Mouse (Mus musculus) kidney, embryonic 16.5 days (tissue): ENCODE results near the gene Gm27021. TPM values are rescaled to one million over a fixed set of nuclear protein-coding genes. Genes with fewer than 3 reads are reported as not detected.
"Not testable (repeated sequence)": the region's sequence is repeated elsewhere in the genome, so short reads cannot be mapped to it uniquely, and the experiment has no call there.

Experiments
- ATAC-seq: fragments of 200-750 bp; cut with Nextera tagmentation; 2 replicates; pipeline ENCODE4 v1.8.0; 2017; ENCODE audit warnings: moderate TSS enrichment; ENCODE audit not compliant: low FRiP score, low TSS enrichment
- H3K27ac ChIP-seq: fragments of 300-500 bp; sonication (generic); 2 replicates; pipeline ENCODE4 v1.5.1; 2014; ENCODE audit warnings: low read length
- H3K27me3 ChIP-seq: fragments of 300-500 bp; sonication (generic); 2 replicates; pipeline ENCODE4 v1.6.1; 2014; ENCODE audit warnings: low read length, control low read depth, mixed read lengths; ENCODE audit not compliant: insufficient read depth
- H3K36me3 ChIP-seq: fragments of 300-500 bp; sonication (generic); 2 replicates; pipeline ENCODE4 v1.6.1; 2014; ENCODE audit warnings: low read length, control low read depth, mixed read lengths; ENCODE audit not compliant: insufficient read depth
- H3K4me1 ChIP-seq: fragments of 300-500 bp; sonication (generic); 2 replicates; pipeline ENCODE4 v1.6.1; 2014; ENCODE audit warnings: low read length, control low read depth, mixed read lengths; ENCODE audit not compliant: insufficient read depth
- H3K4me2 ChIP-seq: fragments of 300-500 bp; sonication (generic); replicated peaks from 2 replicates; pipeline ENCODE4 v1.6.1; 2014; ENCODE audit warnings: low read depth, low read length
- H3K4me3 ChIP-seq: fragments of 300-500 bp; sonication (generic); 2 replicates; pipeline ENCODE4 v1.5.1; 2014; ENCODE audit warnings: mild to moderate bottlenecking, low read length
- H3K9ac ChIP-seq: fragments of 300-500 bp; sonication (generic); replicated peaks from 2 replicates; pipeline ENCODE4 v1.6.1; 2014; ENCODE audit warnings: low read length
- H3K9me3 ChIP-seq: fragments of 300-500 bp; sonication (generic); 2 replicates; pipeline ENCODE4 v1.6.1; 2016; ENCODE audit warnings: low read length, control low read depth
- WGBS: fragments of 180-500 bp; shearing (Covaris S2); extraction: QIAGEN DNeasy Blood & Tissue Kit; methylation state at CpG from one replicate; pipeline ENCODE4 v1.1.7; 2014; 5-methylcytosine and 5-hydroxymethylcytosine counted together
- polyA plus RNA-seq: library from polyadenylated mRNA; unstranded; fragments of >200 nt; fragmentation: Nextera tagmentation; extraction: Ambion mirVana; gene quantifications from 2 replicates; pipeline ENCODE4 v1.2.1, GENCODE M21; 2015

Gene Gm27021
- polyA plus RNA-seq, 1 experiment from 2014 or later: 4.2 TPM

DNA sequence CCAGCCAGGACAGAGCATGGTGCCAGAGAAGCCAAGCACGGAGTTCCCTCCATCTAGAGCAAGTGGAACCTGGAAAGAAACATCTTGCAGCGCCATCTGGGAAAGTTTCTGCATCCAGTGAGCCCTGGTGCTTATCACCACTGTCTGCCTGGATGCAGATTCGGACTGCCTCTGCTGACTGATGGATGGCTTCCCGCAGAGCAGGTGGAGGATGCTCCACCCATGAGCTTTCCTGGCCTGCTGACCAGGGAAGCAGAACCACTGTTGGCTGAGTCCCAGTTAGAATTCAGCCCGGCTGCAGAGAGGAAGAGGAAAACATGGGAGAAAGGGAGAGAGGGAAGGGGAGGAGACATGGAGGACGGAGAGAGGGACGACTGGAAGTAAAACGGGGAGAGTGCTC, 19.9 kb upstream of the Gm27021 start:
- Histone ChIP-seq H3K36me3 (no peaks in the 10 kb centered on the region), H3K9ac (no peak overlapping the region), H3K4me3 (no peak overlapping the region), H3K4me1 (peaks cover 2% of the 10 kb centered on the region; the same call in 1 of the 2 replicates), H3K27ac (no peak overlapping the region), H3K27me3 (no peaks in the 10 kb centered on the region), H3K4me2 (no peak overlapping the region), H3K9me3 (no peaks in the 10 kb centered on the region)
- 56% methylated on average over 8 of the region's 8 CpGs for WGBS
- ATAC-seq: no peak

DNA sequence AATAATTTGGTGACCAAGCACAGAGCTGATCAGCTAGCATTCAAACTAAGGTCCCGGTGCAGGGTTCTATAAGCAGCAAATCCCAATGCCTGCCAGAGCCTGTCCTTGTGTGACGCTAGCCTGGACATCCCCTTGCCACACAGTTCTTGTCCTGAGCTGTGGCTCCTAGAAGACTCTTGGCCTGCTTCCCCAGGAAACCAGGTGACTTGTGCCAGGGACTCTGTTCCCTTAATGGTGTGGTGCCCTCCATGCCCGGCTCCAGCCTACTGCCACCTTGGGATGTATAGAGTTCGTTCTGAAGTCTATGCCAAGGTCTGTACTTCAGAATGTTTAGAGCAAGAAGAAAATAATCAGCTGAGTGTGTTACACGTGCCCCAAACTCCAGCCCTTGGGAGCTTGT, 18.7 kb upstream of the Gm27021 start:
- Histone ChIP-seq H3K36me3 (no peaks in the 10 kb centered on the region), H3K4me2 (no peak overlapping the region), H3K4me3 (no peak overlapping the region), H3K27me3 (no peaks in the 10 kb centered on the region), H3K9me3 (no peaks in the 10 kb centered on the region), H3K4me1 (peaks cover 2% of the 10 kb centered on the region; the same call in 1 of the 2 replicates), H3K27ac (no peak overlapping the region), H3K9ac (no peak overlapping the region)
- WGBS: 84% methylated on average over 5 of the region's 5 CpGs
- no peak for ATAC-seq

DNA sequence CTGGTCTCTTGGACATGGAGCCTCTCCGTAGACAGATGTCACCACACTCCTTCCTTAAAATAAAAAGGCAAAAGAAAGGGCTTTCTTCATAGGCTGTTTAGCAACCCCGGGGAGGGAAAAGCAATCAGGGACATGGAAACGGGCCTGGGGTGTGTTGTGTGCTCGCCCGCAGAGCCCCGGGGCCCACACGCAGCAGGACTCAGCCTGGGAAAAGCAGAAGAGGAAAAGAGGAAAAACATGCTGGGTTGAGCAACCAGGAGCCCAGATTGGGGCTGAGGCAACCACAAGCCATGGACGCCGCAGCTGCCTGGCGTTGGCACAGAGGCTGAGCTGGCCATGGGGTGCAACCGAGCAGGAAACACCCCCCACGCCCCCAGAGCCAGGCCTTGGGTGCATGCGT, 18.2 kb upstream of the Gm27021 start:
- Histone ChIP-seq H3K9ac (no peak overlapping the region), H3K4me3 (no peak overlapping the region), H3K4me2 (no peak overlapping the region), H3K9me3 (no peaks in the 10 kb centered on the region), H3K27me3 (no peaks in the 10 kb centered on the region), H3K36me3 (no peaks in the 10 kb centered on the region), H3K4me1 (peaks cover 2% of the 10 kb centered on the region; the same call in 1 of the 2 replicates), H3K27ac (no peak overlapping the region)
- 91% methylated on average over 13 of the region's 13 CpGs for WGBS
- ATAC-seq: no peak

DNA sequence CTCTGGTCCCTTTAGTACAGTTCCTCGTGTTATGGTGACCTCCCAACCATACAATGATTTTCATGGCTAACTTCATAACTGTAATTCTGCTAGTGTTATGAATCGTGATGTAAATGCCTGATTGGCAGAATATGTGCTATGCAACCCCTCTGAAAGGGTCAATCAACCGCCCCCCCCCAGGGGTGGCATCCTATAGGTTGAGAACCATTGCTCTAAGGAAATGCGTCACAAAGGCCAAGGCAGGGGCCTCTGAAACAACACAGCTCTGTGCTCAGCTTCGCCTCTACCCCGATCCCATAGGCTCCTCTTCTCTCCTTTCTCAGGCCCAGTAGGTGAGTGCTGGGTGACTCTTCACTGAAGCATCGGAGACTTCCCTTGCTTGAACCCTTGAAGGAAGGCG, 17.7 kb upstream of the Gm27021 start:
- Histone ChIP-seq H3K9ac (no peak overlapping the region), H3K4me3 (no peak overlapping the region), H3K4me2 (no peak overlapping the region), H3K9me3 (no peaks in the 10 kb centered on the region), H3K27ac (no peak overlapping the region), H3K27me3 (no peaks in the 10 kb centered on the region), H3K36me3 (no peaks in the 10 kb centered on the region), H3K4me1 (peaks cover 2% of the 10 kb centered on the region; the same call in 1 of the 2 replicates)
- 81% methylated on average over 8 of the region's 8 CpGs for WGBS
- ATAC-seq: no peak

DNA sequence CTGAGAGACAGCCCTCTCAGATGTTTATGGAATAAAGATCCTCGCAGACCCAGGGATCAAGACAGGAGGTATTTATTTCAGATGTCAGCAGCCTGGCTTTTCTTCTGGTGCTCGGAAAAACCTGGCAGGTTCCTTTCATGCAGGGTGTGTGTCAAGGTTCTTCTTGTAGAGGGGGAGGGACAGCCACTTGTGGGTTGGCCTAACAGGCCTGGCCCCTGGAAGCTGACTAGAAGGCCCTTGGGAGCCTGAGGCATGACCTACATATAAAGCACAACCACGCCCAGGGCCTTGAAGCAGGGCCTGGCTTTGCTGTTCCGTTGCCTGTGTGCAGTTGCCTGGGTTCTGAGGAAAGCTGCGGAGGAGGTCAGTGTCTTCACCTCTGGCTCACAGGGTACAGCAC, 17.2 kb upstream of the Gm27021 start:
- no peaks in the 10 kb centered on the region for H3K9me3 ChIP-seq
- no peaks in the 10 kb centered on the region for H3K27me3 ChIP-seq
- H3K36me3 ChIP-seq: no peaks in the 10 kb centered on the region
- peaks cover 2% of the 10 kb centered on the region; the same call in 1 of the 2 replicates for H3K4me1 ChIP-seq
- no peak overlapping the region for H3K4me2 ChIP-seq
- no peak overlapping the region for H3K9ac ChIP-seq
- 64% methylated on average over 5 of the region's 5 CpGs for WGBS
- no peak overlapping the region for H3K4me3 ChIP-seq
- H3K27ac ChIP-seq: no peak overlapping the region
- ATAC-seq: no peak

DNA sequence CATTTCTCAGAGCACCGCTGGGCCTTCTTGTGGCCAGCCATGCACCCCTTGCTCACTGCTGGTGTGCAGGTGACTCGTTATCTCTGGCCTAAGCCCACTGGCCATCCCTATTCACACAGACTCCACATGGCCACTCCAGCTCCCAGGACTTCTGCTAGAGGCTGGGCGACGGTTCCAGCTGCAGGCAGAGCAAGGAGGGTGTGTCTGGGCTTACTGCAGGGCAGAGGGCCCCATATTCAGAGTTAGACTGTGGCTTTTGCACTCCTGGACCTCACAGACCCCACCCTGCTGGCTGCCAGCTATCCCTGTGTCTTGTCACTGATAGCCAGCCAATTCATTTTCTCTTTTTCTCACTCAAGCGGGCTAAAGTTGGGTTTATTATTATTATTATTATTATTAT, 16.2 kb upstream of the Gm27021 start:
- ATAC-seq: no peak
- Histone ChIP-seq H3K9ac (no peak overlapping the region), H3K36me3 (no peaks in the 10 kb centered on the region), H3K4me1 (peaks cover 2% of the 10 kb centered on the region; the same call in 1 of the 2 replicates), H3K4me2 (no peak overlapping the region), H3K27me3 (no peaks in the 10 kb centered on the region), H3K4me3 (no peak overlapping the region), H3K9me3 (no peaks in the 10 kb centered on the region), H3K27ac (no peak overlapping the region)
- 70% methylated on average over 5 of the region's 5 CpGs for WGBS

DNA sequence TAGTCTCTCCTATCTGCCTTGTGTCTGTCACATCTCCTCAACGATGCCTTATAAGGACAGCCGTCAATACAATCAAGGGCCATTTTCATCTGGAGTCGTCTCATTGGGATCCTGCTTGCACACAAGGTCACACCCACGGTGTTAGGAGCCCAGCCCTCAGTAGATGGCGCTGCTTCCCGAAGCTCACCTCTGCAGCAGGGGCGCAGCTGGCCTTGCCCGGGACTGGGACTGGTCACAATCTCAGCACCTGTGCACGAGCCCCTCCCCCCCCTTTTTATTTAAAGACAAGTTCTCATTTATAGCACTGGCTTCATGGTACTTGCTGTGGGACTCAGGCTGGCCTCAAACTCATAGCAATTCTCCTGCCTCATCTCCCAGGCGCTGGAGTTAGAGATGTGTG, 15.7 kb upstream of the Gm27021 start:
- no peak for ATAC-seq
- no peaks in the 10 kb centered on the region for H3K36me3 ChIP-seq
- WGBS: 16% methylated on average over 10 of the region's 10 CpGs

DNA sequence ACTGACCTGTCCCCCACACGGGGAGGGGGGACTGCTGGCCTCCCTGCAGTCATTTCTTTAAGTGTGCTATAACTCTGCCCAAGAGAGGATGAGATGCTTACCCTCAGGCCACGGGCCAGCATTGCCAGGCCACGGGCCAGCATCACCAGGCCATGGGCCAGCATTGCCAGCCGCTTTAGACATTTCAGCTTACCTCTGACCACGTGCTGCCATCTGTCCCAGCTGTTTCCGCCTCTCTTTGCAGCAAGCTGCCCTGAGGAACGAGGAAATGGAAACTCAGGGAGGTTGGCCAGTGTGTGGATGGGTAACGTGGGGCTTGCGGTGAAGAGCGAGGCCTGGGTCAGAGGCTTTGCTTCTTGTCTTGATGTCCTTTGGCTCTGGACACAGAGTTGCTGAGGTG, 13.2 kb upstream of the Gm27021 start:
- no peaks in the 10 kb centered on the region for H3K9me3 ChIP-seq
- WGBS: 71% methylated on average over 10 of the region's 10 CpGs
- peaks cover 2% of the 10 kb centered on the region; the same call in 1 of the 2 replicates for H3K4me1 ChIP-seq
- no peak for ATAC-seq
- no peaks in the 10 kb centered on the region for H3K27me3 ChIP-seq
- H3K4me3 ChIP-seq: no peak overlapping the region
- H3K4me2 ChIP-seq: no peak overlapping the region
- H3K27ac ChIP-seq: no peak overlapping the region
- no peaks in the 10 kb centered on the region for H3K36me3 ChIP-seq
- no peak overlapping the region for H3K9ac ChIP-seq

More for the DNA sequence above, 15.7 kb upstream of the Gm27021 start:
- no peak overlapping the region for H3K27ac ChIP-seq
- H3K9me3 ChIP-seq: no peaks in the 10 kb centered on the region
- no peak overlapping the region for H3K4me2 ChIP-seq
- peaks cover 2% of the 10 kb centered on the region; the same call in 1 of the 2 replicates for H3K4me1 ChIP-seq
- H3K9ac ChIP-seq: no peak overlapping the region
- no peak overlapping the region for H3K4me3 ChIP-seq
- H3K27me3 ChIP-seq: no peaks in the 10 kb centered on the region

DNA sequence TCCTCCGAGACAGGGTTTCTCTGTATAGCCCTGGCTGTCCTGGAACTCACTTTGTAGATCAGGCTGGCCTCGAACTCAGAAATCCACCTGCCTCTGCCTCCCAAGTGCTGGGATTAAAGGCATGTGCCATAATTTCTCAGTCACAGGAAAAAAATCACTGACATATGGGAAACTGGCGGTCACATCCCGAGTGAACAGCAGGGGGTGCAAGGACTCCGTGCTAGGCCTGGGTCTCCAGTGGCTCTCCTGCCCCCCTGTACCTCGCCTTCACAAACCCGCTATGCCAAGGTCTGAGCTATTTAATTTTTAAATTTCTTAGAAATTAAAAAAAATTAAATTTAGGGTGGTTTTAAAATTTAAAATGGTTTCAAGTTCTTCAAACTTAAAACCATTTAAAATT, 12.5 kb upstream of the Gm27021 start:
- not testable (repeated sequence) for H3K27me3 ChIP-seq, H3K4me1 ChIP-seq, H3K27ac ChIP-seq, H3K4me3 ChIP-seq, H3K4me2 ChIP-seq, H3K9ac ChIP-seq, H3K36me3 ChIP-seq, ATAC-seq, H3K9me3 ChIP-seq
- WGBS: 50% methylated on average over 7 of the region's 7 CpGs

DNA sequence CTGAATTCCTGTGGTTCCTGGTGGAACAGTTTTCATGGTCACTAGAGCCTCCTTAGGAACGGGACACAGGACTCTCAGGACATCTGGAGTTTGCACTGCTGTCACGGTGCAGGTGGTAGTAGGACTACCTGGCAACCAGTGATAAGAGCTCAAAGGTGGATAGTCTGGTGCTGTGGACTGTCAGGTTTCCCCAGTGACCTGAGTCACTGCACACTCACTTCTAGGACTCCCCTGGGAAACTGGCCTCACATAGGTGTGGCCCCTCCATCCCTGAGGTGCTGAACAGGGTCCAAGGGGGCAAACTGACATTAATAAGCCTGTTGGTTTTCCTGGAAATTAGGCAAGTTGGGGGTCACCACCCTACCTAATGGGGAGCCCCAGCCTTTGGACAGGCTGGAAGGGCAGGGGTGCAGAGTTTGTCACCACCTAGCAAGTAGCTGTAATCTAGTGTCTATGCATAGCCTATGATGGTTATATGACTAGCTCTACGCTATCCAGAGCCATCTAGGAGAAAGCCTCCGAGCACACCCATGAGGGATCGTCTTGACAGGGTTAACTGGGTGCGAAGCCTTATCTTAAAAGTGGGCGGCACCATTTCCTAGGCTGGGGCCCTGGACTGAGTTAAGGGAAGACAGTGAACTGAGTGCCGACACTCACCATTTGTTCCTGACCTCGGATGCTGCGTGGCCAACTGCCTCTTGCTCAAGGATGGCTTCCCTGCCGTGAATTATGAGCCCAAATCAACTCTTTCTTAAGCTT, 11.9 kb upstream of the Gm27021 start:
- WGBS: 43% methylated on average over 11 of the region's 11 CpGs
- H3K36me3 ChIP-seq: no peaks in the 10 kb centered on the region
- no peak overlapping the region for H3K4me3 ChIP-seq
- no peak overlapping the region for H3K9ac ChIP-seq
- H3K27ac ChIP-seq: no peak overlapping the region
- H3K4me1 ChIP-seq: no peaks in the 10 kb centered on the region
- no peak overlapping the region for H3K4me2 ChIP-seq
- H3K27me3 ChIP-seq: no peaks in the 10 kb centered on the region
- H3K9me3 ChIP-seq: no peaks in the 10 kb centered on the region
- ATAC-seq: no peak
